Mouse (Mus musculus) MEL (cell line): Measurements from ENCODE around the gene Nup188. TPM values are rescaled to one million over a fixed set of nuclear protein-coding genes. Genes with fewer than 3 reads are reported as not detected.
A peak's percentile ranks its signal among the peaks of the same experiment; 100 is the strongest.

ENCODE experiments used
- DNase-seq: peaks from one replicate; pipeline ENCODE4 v3.0.0; 2011; ENCODE audit warnings: low read depth, low spot score
- H3K27ac ChIP-seq: 2 replicates; pipeline ENCODE4 v1.5.1; 2012; ENCODE audit warnings: low read depth, mild to moderate bottlenecking, control low read depth, low read length, moderate library complexity; ENCODE audit not compliant: control insufficient read depth
- H3K27me3 ChIP-seq, 2 experiments: fragments of 150-350 bp in 1 of 2; sonication (generic) in 1 of 2; 2 replicates each; pipeline ENCODE4 v1.6.1; 2012; ENCODE audit warnings: low read length in 2 of 2, mild to moderate bottlenecking in 2 of 2, improper control_type of control experiment in 1 of 2, moderate library complexity in 1 of 2; ENCODE audit not compliant: insufficient read depth in 2 of 2, control insufficient read depth in 1 of 2
- H3K36me3 ChIP-seq, 2 experiments: 2 replicates each; pipeline ENCODE4 v1.6.1; 2012 to 2014; ENCODE audit warnings: low read length in 2 of 2, improper control_type of control experiment in 1 of 2, inconsistent platforms in 1 of 2, mild to moderate bottlenecking in 1 of 2; ENCODE audit not compliant: insufficient read depth in 2 of 2, control insufficient read depth in 1 of 2
- H3K4me1 ChIP-seq, 2 experiments: fragments of 150-350 bp in 1 of 2; sonication (generic) in 1 of 2; 2 replicates each; pipeline ENCODE4 v1.6.1; 2012; ENCODE audit warnings: low read length in 2 of 2, improper control_type of control experiment in 1 of 2, mild to moderate bottlenecking in 1 of 2; ENCODE audit not compliant: insufficient read depth in 2 of 2, control insufficient read depth in 1 of 2
- H3K4me3 ChIP-seq, 2 experiments: fragments of 150-350 bp in 1 of 2; sonication (generic) in 1 of 2; 2 replicates each; pipeline ENCODE4 v1.5.1; 2012; ENCODE audit warnings: low read depth in 2 of 2, low read length in 2 of 2, mild to moderate bottlenecking in 2 of 2, moderate library complexity in 2 of 2, control low read depth in 1 of 2, improper control_type of control experiment in 1 of 2; ENCODE audit not compliant: control insufficient read depth in 1 of 2, insufficient read depth in 1 of 2
- H3K79me2 ChIP-seq: 2 replicates; pipeline ENCODE4 v1.6.1; 2012; ENCODE audit warnings: mild to moderate bottlenecking, low read length, moderate library complexity; ENCODE audit not compliant: control insufficient read depth, poor library complexity, insufficient read depth
- H3K9ac ChIP-seq: 2 replicates; pipeline ENCODE4 v1.6.1; 2012; ENCODE audit warnings: low read depth, mild to moderate bottlenecking, control low read depth, low read length, moderate library complexity; ENCODE audit not compliant: control insufficient read depth, poor library complexity, severe bottlenecking
- H3K9me3 ChIP-seq: fragments of 150-350 bp; sonication (generic); replicated peaks from 2 replicates; pipeline ENCODE4 v1.6.1; 2012; ENCODE audit warnings: mild to moderate bottlenecking, low read length, improper control_type of control experiment, moderate library complexity; ENCODE audit not compliant: insufficient read depth
- CHD2 ChIP-seq: IDR thresholded peaks from 2 replicates; pipeline ENCODE4 v1.6.1; 2011; ENCODE audit warnings: low read length, improper control_type of control experiment
- E2F4 ChIP-seq: IDR thresholded peaks from 2 replicates; pipeline ENCODE4 v1.6.1; 2011; ENCODE audit warnings: low read depth, low read length, improper control_type of control experiment, borderline replicate concordance
- ETS1 ChIP-seq: IDR thresholded peaks from 2 replicates; pipeline ENCODE4 v1.6.1; 2012; ENCODE audit warnings: low read depth, mild to moderate bottlenecking, inconsistent platforms, low read length, improper control_type of control experiment, moderate library complexity
- GABPA ChIP-seq: IDR thresholded peaks from 2 replicates; pipeline ENCODE4 v1.6.1; 2012; ENCODE audit warnings: low read depth, mild to moderate bottlenecking, inconsistent platforms, low read length, improper control_type of control experiment, moderate library complexity
- GATA1 ChIP-seq: IDR thresholded peaks from 2 replicates; pipeline ENCODE4 v1.6.1; 2011; ENCODE audit warnings: low read depth, low read length, improper control_type of control experiment
- HCFC1 ChIP-seq: IDR thresholded peaks from 2 replicates; pipeline ENCODE4 v1.6.1; 2012; ENCODE audit warnings: low read depth, mild to moderate bottlenecking, inconsistent platforms, low read length, improper control_type of control experiment, moderate library complexity
- MAFK ChIP-seq: IDR thresholded peaks from 2 replicates; pipeline ENCODE4 v1.6.1; 2011; ENCODE audit warnings: low read depth, mild to moderate bottlenecking, low read length, improper control_type of control experiment, borderline replicate concordance
- MAX ChIP-seq: IDR thresholded peaks from 2 replicates; pipeline ENCODE4 v1.6.1; 2011; ENCODE audit warnings: low read length, improper control_type of control experiment
- MAZ ChIP-seq: IDR thresholded peaks from 2 replicates; pipeline ENCODE4 v1.6.1; 2012; ENCODE audit warnings: low read depth, mild to moderate bottlenecking, inconsistent platforms, low read length, improper control_type of control experiment
- MXI1 ChIP-seq: IDR thresholded peaks from 2 replicates; pipeline ENCODE4 v1.6.1; 2011; ENCODE audit warnings: mild to moderate bottlenecking, low read depth, low read length, improper control_type of control experiment
- MYC ChIP-seq: IDR thresholded peaks from 2 replicates; pipeline ENCODE4 v1.6.1; 2011; ENCODE audit warnings: low read depth, mild to moderate bottlenecking, low read length, improper control_type of control experiment, moderate library complexity
- NELFE ChIP-seq: IDR thresholded peaks from 2 replicates; pipeline ENCODE4 v1.6.1; 2011; ENCODE audit warnings: low read depth, low read length, improper control_type of control experiment
- NRF1 ChIP-seq: IDR thresholded peaks from 2 replicates; pipeline ENCODE4 v1.6.1; 2014; ENCODE audit warnings: low read depth, mild to moderate bottlenecking, inconsistent platforms, low read length, improper control_type of control experiment, moderate library complexity; ENCODE audit not compliant: poor library complexity, insufficient read depth, severe bottlenecking
- POLR2A ChIP-seq, 2 experiments: IDR thresholded peaks; 2 replicates each; pipeline ENCODE4 v1.6.1; 2011 to 2012; ENCODE audit warnings: low read length in 2 of 2, mild to moderate bottlenecking in 2 of 2, control low read depth in 1 of 2, improper control_type of control experiment in 1 of 2, low read depth in 1 of 2, moderate library complexity in 1 of 2; ENCODE audit not compliant: control insufficient read depth in 1 of 2, insufficient read depth in 1 of 2, poor library complexity in 1 of 2
- POLR2AphosphoS2 ChIP-seq: IDR thresholded peaks from 2 replicates; pipeline ENCODE4 v1.6.1; 2011; ENCODE audit warnings: low read length, improper control_type of control experiment
- SIN3A ChIP-seq: IDR thresholded peaks from 2 replicates; pipeline ENCODE4 v1.6.1; 2012; ENCODE audit warnings: low read length, improper control_type of control experiment, inconsistent platforms
- SMC3 ChIP-seq: IDR thresholded peaks from 2 replicates; pipeline ENCODE4 v1.6.1; 2011; ENCODE audit warnings: low read depth, low read length, improper control_type of control experiment
- TBP ChIP-seq: IDR thresholded peaks from 2 replicates; pipeline ENCODE4 v1.8.0; 2011; ENCODE audit warnings: low read depth, low read length, improper control_type of control experiment
- TCF12 ChIP-seq: IDR thresholded peaks from 2 replicates; pipeline ENCODE4 v1.6.1; 2014; ENCODE audit warnings: low read depth, mild to moderate bottlenecking, inconsistent platforms, low read length, improper control_type of control experiment, moderate library complexity
- UBTF ChIP-seq: IDR thresholded peaks from 2 replicates; pipeline ENCODE4 v1.6.1; 2012; ENCODE audit warnings: low read depth, mild to moderate bottlenecking, inconsistent platforms, low read length, improper control_type of control experiment, moderate library complexity, borderline replicate concordance; ENCODE audit not compliant: insufficient read depth
- USF1 ChIP-seq: IDR thresholded peaks from 2 replicates; pipeline ENCODE4 v1.6.1; 2014; ENCODE audit warnings: low read depth, mild to moderate bottlenecking, inconsistent platforms, low read length, improper control_type of control experiment, moderate library complexity
- USF2 ChIP-seq, 2 experiments: IDR thresholded peaks; 2 replicates each; pipeline ENCODE4 v1.6.1; 2011 to 2012; ENCODE audit warnings: improper control_type of control experiment in 2 of 2, low read length in 2 of 2, borderline replicate concordance in 1 of 2, inconsistent platforms in 1 of 2, low read depth in 1 of 2, mild to moderate bottlenecking in 1 of 2; ENCODE audit not compliant: insufficient read depth in 1 of 2
- ZMIZ1 ChIP-seq: IDR thresholded peaks from 2 replicates; pipeline ENCODE4 v1.6.1; 2012; ENCODE audit warnings: low read depth, mild to moderate bottlenecking, inconsistent platforms, low read length, improper control_type of control experiment, moderate library complexity
- polyA plus RNA-seq, 2 experiments: library from polyadenylated mRNA; stranded (reverse) in 1 of 2; unstranded in 1 of 2; fragments of >175 nt in 1 of 2; fragments of >200 nt in 1 of 2; gene quantifications; 2 replicates each; pipeline versions ENCODE4 v1.2.1 to v1.2.4; 2012; ENCODE audit warnings: low replicate concordance in 2 of 2, low read depth in 1 of 2; ENCODE audit not compliant: insufficient read length in 2 of 2, insufficient read depth in 1 of 2, missing spikeins in 1 of 2
- total RNA-seq: library from RNA; depleted of rRNA; stranded (reverse); fragments of 300-350 nt; gene quantifications from 2 replicates; pipeline ENCODE4 v1.2.3, GENCODE M21; 2012; rRNA removed

Gene Nup188
- total RNA-seq = 58.6 and 63.2 TPM in 2 replicates
- 100 to 1,000 TPM in 1 of 2 experiments, not detected in 1; 119 TPM for polyA plus RNA-seq

GRCm38 (mm10) chr2:30286192-30287026 is at the start of gene Nup188, which contains the start of gene Dolk:
Gene Nup188, plus strand, starts transcription at chr2:30286397.
Gene Dolk, minus strand, starts transcription at chr2:30286334.
- Histone ChIP-seq H3K4me1 (peaks cover 0 to 14% of the 10 kb centered on the region in 2 experiments; a peak in 3 of 4 replicates), H3K27me3 (no peaks in the 10 kb centered on the region), H3K36me3 (peaks cover 0 to 12% of the 10 kb centered on the region in 2 experiments; a peak in 3 of 4 replicates), H3K4me3 (peak within 1 kb of the TSS; percentile 89 to 93), H3K27ac (peak within 1 kb of the TSS; percentile 50), H3K9ac (peak within 1 kb of the TSS; percentile 93), H3K9me3 (no peaks in the 10 kb centered on the region), H3K79me2 (peaks cover 48% of the 10 kb centered on the region)
- TF ChIP-seq MAZ = peak; percentile 61; the same call in 1 of the 2 replicates
- peak; percentile 85 for TF ChIP-seq HCFC1
- TF ChIP-seq POLR2AphosphoS2 = peak; percentile 74; the same call in 1 of the 2 replicates
- no peak for TF ChIP-seq MAFK
- no peak for TF ChIP-seq GATA1
- peak; percentile 93 for TF ChIP-seq MAX
- TF ChIP-seq SMC3 = no peak
- 0 out of 2 replicates have a peak, but pooled peaks have one; percentile 28 for TF ChIP-seq NRF1
- TF ChIP-seq TBP = peak; percentile 85
- TF ChIP-seq NELFE = peak; percentile 90
- TF ChIP-seq POLR2A (IDR thresholded peaks at IDR 0.05; ENCODE audit: control insufficient read depth in 1 of 2, insufficient read depth in 1 of 2, low read depth in 1 of 2, low read length in 2 of 2, poor library complexity in 1 of 2) = peak; percentile 88 to 98
- TF ChIP-seq SIN3A = peak; percentile 83; the same call in 1 of the 2 replicates
- TF ChIP-seq ETS1 = no peak
- TF ChIP-seq TCF12 = peak; percentile 86
- TF ChIP-seq GABPA = no peak
- no peak for TF ChIP-seq CHD2
- peak; percentile 64; the same call in 1 of the 2 replicates for TF ChIP-seq E2F4
- peak; percentile 95 for TF ChIP-seq MXI1
- peak; percentile 78; the same call in 1 of the 2 replicates for TF ChIP-seq ZMIZ1
- peak; percentile 100 for TF ChIP-seq USF1
- TF ChIP-seq MYC = peak; percentile 48; the same call in 1 of the 2 replicates
- TF ChIP-seq USF2 (IDR thresholded peaks at IDR 0.05; ENCODE audit: borderline replicate concordance in 1 of 2, insufficient read depth in 1 of 2, low read depth in 1 of 2, low read length in 2 of 2) = peak; percentile 83 to 97
- peak; percentile 72; the same call in 1 of the 2 replicates for TF ChIP-seq UBTF
- peak; percentile 96 for DNase-seq
